Mouse (Mus musculus): Measurements from ENCODE around the gene Olfr191. TPM values are rescaled to one million over a fixed set of nuclear protein-coding genes. Genes with fewer than 3 reads are reported as not detected.
"Not testable (repeated sequence)": the region's sequence is repeated elsewhere in the genome, so short reads cannot be mapped to it uniquely, and the experiment has no call there.

Gene Olfr191
- polyA plus RNA-seq, 1 experiment = not detected

DNA sequence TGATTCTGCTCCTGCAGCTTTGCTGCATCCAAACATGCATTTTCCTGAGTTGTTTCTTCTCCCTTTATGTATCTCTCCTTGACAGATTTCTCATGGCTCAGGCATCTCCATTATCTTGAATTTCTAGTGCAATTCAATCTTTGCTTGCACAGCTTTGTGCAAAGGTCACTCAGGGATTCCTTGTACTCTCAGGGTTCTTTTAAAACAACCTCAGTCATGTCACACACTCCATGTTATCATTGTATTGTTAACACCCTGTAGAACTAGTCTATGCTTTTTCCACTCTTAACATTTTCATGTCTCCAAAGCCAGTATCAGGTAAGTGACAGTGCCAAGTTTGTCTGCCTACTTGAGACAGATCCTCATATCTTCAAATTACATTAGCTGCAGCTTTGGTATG is 17.9 kb downstream of the Olfr191 start:
- Histone ChIP-seq H3K27me3 (ENCODE audit: control insufficient read depth, insufficient read depth, low read length) (no peaks in the 10 kb centered on the region), H3K27ac (ENCODE audit: insufficient read depth, low read length) (no peak overlapping the region), H3K4me3 (replicated peaks; ENCODE audit: insufficient read depth, low read depth, low read length) (no peak overlapping the region), H3K4me1 (ENCODE audit: control insufficient read depth, insufficient read depth, low read length) (no peaks in the 10 kb centered on the region)
- no peak for DNase-seq
- TF ChIP-seq POLR2A (IDR thresholded peaks at IDR 0.05; ENCODE audit: borderline replicate concordance, insufficient read depth, low read length) = no peak
- no peak for TF ChIP-seq CTCF (IDR thresholded peaks at IDR 0.05; ENCODE audit: borderline replicate concordance, insufficient read depth, low read depth, low read length)

- DNase-seq; H3K4me3 ChIP-seq (replicated peaks; ENCODE audit: insufficient read depth, low read depth, low read length); H3K4me1 ChIP-seq (ENCODE audit: control insufficient read depth, insufficient read depth, low read length); H3K27ac ChIP-seq (ENCODE audit: insufficient read depth, low read length); H3K27me3 ChIP-seq (ENCODE audit: control insufficient read depth, insufficient read depth, low read length): not testable (repeated sequence)
- 23% methylated on average over 3 of the region's 3 CpGs for WGBS
Measured at GRCm38 (mm10) chr16:59062411-59062810, 27.2 kb downstream of the Olfr191 start.

DNA sequence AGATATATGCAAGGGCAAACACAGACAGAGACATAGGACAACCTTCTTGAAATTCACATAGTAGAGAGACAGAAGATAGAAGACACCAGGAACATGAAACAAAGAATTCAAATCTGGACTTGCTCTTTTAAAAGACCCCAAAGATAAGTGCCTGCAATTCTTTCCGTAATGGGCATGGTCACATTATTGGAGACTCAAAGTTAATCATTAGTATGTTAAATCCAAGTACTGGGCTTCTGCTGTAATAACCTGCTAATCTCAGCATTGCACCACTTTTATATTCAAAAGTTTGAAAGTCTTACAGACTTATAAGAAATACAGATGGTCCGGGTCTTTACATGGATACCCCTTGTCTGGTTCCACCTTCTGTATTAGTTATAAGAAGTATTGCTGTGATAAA is 40.3 kb downstream of the Olfr191 start:
- H3K4me3 ChIP-seq (replicated peaks; ENCODE audit: insufficient read depth, low read depth, low read length); H3K4me1 ChIP-seq (ENCODE audit: control insufficient read depth, insufficient read depth, low read length); H3K27me3 ChIP-seq (ENCODE audit: control insufficient read depth, insufficient read depth, low read length); H3K27ac ChIP-seq (ENCODE audit: insufficient read depth, low read length); DNase-seq: not testable (repeated sequence)
- WGBS = 99% methylated on average over 2 of the region's 2 CpGs

- WGBS = 77% methylated on average over 1 of the region's 1 CpGs
- H3K27me3 ChIP-seq (ENCODE audit: control insufficient read depth, insufficient read depth, low read length) = no peaks in the 10 kb centered on the region
- H3K4me3 ChIP-seq (replicated peaks; ENCODE audit: insufficient read depth, low read depth, low read length) = no peak overlapping the region
- no peaks in the 10 kb centered on the region for H3K4me1 ChIP-seq (ENCODE audit: control insufficient read depth, insufficient read depth, low read length)
- H3K27ac ChIP-seq (ENCODE audit: insufficient read depth, low read length) = no peak overlapping the region
- no peak for DNase-seq
- TF ChIP-seq CTCF (IDR thresholded peaks at IDR 0.05; ENCODE audit: borderline replicate concordance, insufficient read depth, low read depth, low read length) (no peak), POLR2A (IDR thresholded peaks at IDR 0.05; ENCODE audit: borderline replicate concordance, insufficient read depth, low read length) (no peak)
Measured at GRCm38 (mm10) chr16:59048860-59049259, 40.8 kb downstream of the Olfr191 start.

- Histone ChIP-seq H3K27me3 (ENCODE audit: control insufficient read depth, insufficient read depth, low read length) (no peaks in the 10 kb centered on the region), H3K27ac (ENCODE audit: insufficient read depth, low read length) (no peak overlapping the region), H3K4me3 (replicated peaks; ENCODE audit: insufficient read depth, low read depth, low read length) (no peak overlapping the region), H3K4me1 (ENCODE audit: control insufficient read depth, insufficient read depth, low read length) (no peaks in the 10 kb centered on the region)
- no peak for DNase-seq
- no peak for TF ChIP-seq POLR2A (IDR thresholded peaks at IDR 0.05; ENCODE audit: borderline replicate concordance, insufficient read depth, low read length)
- TF ChIP-seq CTCF (IDR thresholded peaks at IDR 0.05; ENCODE audit: borderline replicate concordance, insufficient read depth, low read depth, low read length) = no peak
- WGBS = 52% methylated on average over 4 of the region's 4 CpGs
Measured at GRCm38 (mm10) chr16:59047579-59047978, 42.0 kb downstream of the Olfr191 start.

DNA sequence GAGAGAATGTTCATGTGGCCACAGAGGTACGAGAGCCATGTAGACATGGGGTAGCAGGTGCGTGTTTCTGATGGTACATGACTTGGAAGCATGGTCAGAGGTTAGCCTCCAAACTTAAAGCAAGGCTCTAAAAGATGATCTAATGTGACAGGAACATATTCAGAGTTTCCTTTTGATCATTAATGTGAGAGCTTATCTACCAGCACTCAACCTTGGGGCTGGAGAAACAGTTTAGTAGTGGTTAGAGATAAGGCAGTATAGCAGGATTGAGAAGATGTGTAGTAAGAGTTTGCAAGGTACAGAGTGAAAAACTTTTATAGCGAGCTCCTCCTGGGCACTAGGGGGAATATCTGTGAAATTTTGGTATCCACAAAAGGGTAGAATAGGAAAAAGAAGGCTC is 43.8 kb downstream of the Olfr191 start:
- DNase-seq = no peak
- no peak overlapping the region for H3K4me3 ChIP-seq (replicated peaks; ENCODE audit: insufficient read depth, low read depth, low read length)
- no peak for TF ChIP-seq CTCF (IDR thresholded peaks at IDR 0.05; ENCODE audit: borderline replicate concordance, insufficient read depth, low read depth, low read length)
- TF ChIP-seq POLR2A (IDR thresholded peaks at IDR 0.05; ENCODE audit: borderline replicate concordance, insufficient read depth, low read length) = no peak

GRCm38 (mm10) chr16:59039710-59040109 is 49.9 kb downstream of the Olfr191 start, which contains the start of gene Olfr187:
Gene Olfr187, minus strand, starts transcription at chr16:59039767.
- no peak for DNase-seq
- no peak within 1 kb of the TSS for H3K4me3 ChIP-seq (replicated peaks; ENCODE audit: insufficient read depth, low read depth, low read length)
- H3K27ac ChIP-seq (ENCODE audit: insufficient read depth, low read length) = no peak within 1 kb of the TSS
- no peaks in the 10 kb centered on the region for H3K4me1 ChIP-seq (ENCODE audit: control insufficient read depth, insufficient read depth, low read length)
- no peak for TF ChIP-seq POLR2A (IDR thresholded peaks at IDR 0.05; ENCODE audit: borderline replicate concordance, insufficient read depth, low read length)
- no peak for TF ChIP-seq CTCF (IDR thresholded peaks at IDR 0.05; ENCODE audit: borderline replicate concordance, insufficient read depth, low read depth, low read length)
- no peaks in the 10 kb centered on the region for H3K27me3 ChIP-seq (ENCODE audit: control insufficient read depth, insufficient read depth, low read length)
- 90% methylated on average over 7 of the region's 7 CpGs for WGBS

More for the DNA sequence above, 43.8 kb downstream of the Olfr191 start:
- Histone ChIP-seq H3K4me1 (ENCODE audit: control insufficient read depth, insufficient read depth, low read length) (no peaks in the 10 kb centered on the region), H3K27ac (ENCODE audit: insufficient read depth, low read length) (no peak overlapping the region), H3K27me3 (ENCODE audit: control insufficient read depth, insufficient read depth, low read length) (no peaks in the 10 kb centered on the region)
- 79% methylated on average over 3 of the region's 3 CpGs for WGBS

Other genes starting within 250 kb of the Olfr191 start
- not detected in 2 replicates for gene Olfr177, start 215.1 kb downstream of the Olfr191 start, polyA plus RNA-seq (2012; rRNA removed)
- gene Olfr178, start 197.8 kb downstream of the Olfr191 start, polyA plus RNA-seq (2012; rRNA removed) = not detected in 2 replicates
- not detected in 2 replicates for gene Olfr181, start 161.1 kb downstream of the Olfr191 start, polyA plus RNA-seq (2012; rRNA removed)
- not detected in 2 replicates for gene Olfr180, start 160.4 kb downstream of the Olfr191 start, polyA plus RNA-seq (2012; rRNA removed)
- gene Olfr183, start 94.5 kb downstream of the Olfr191 start, polyA plus RNA-seq (2012; rRNA removed) = not detected in 2 replicates
- gene Olfr186, start 59.5 kb downstream of the Olfr191 start, polyA plus RNA-seq (2012; rRNA removed) = not detected in 2 replicates
- gene Olfr187, start 50.1 kb downstream of the Olfr191 start, polyA plus RNA-seq (2012; rRNA removed) = not detected in 2 replicates
- not detected in 2 replicates for gene Olfr190, start 11.8 kb downstream of the Olfr191 start, polyA plus RNA-seq (2012; rRNA removed)
- not detected in 2 replicates for gene Olfr193, start 22.1 kb upstream of the Olfr191 start, polyA plus RNA-seq (2012; rRNA removed)
- not detected in 2 replicates for gene Olfr194, start 31.2 kb upstream of the Olfr191 start, polyA plus RNA-seq (2012; rRNA removed)
- not detected in 2 replicates for gene Olfr195, start 57.2 kb upstream of the Olfr191 start, polyA plus RNA-seq (2012; rRNA removed)
- gene Olfr196, start 80.6 kb upstream of the Olfr191 start, polyA plus RNA-seq (2012; rRNA removed) = not detected in 2 replicates
- gene Olfr198, start 113.7 kb upstream of the Olfr191 start, polyA plus RNA-seq (2012; rRNA removed) = not detected in 2 replicates
- gene Olfr199, start 129.9 kb upstream of the Olfr191 start, polyA plus RNA-seq (2012; rRNA removed) = not detected in 2 replicates
- not detected in 2 replicates for gene Olfr201, start 182.8 kb upstream of the Olfr191 start, polyA plus RNA-seq (2012; rRNA removed)
- gene Olfr202, start 197.0 kb upstream of the Olfr191 start, polyA plus RNA-seq (2012; rRNA removed) = not detected in 2 replicates
- not detected in 2 replicates for gene Olfr203, start 209.1 kb upstream of the Olfr191 start, polyA plus RNA-seq (2012; rRNA removed)
- 0.02 TPM in 1 of 2 replicates, not detected in the other for gene Olfr204, start 228.4 kb upstream of the Olfr191 start, polyA plus RNA-seq (2012; rRNA removed)
- gene Olfr205, start 241.3 kb upstream of the Olfr191 start, polyA plus RNA-seq (2012; rRNA removed) = not detected in 2 replicates

Measured in cerebellum, adult 2 months (tissue).